Mouse (Mus musculus): ENCODE results near the gene Itga3. TPM values are rescaled to one million over a fixed set of nuclear protein-coding genes. Genes with fewer than 3 reads are reported as not detected.

Itga3 gene
- polyA plus RNA-seq, 1 experiment from 2014 or later, result 5.7 TPM

DNA sequence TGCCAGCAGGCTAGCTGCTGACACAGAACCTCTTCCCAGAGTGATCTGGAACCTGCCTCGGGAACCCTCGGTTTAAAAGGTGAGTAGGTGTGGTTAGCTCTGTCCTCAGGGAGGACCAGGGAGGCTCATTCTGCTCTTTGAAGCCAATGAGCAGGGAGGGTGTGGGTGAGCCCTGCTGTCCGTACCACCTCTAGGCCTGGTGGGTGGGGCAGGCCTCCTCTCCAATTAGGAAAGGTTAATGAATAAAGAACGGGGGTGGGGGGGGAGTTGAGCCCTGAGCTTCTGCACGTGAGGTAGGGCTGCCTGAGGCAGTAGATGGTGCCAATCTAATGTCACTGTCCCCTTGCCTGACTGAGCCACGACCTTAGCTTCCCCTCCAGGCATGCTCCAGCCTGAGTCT lies 43.7 kb downstream of the Itga3 start:
- H3K27me3 ChIP-seq (ENCODE audit: insufficient read depth, poor library complexity, severe bottlenecking), result peaks cover 10% of the 10 kb centered on the region; the same call in 1 of the 2 replicates
- no peaks in the 10 kb centered on the region for H3K9me3 ChIP-seq
- H3K4me1 ChIP-seq (replicated peaks), result peaks cover 26% of the 10 kb centered on the region
- WGBS, result 32% methylated on average over 6 of the region's 6 CpGs
- no peaks in the 10 kb centered on the region for H3K36me3 ChIP-seq
- H3K27ac ChIP-seq, result no peak overlapping the region
- H3K4me3 ChIP-seq, result no peak overlapping the region
- DNase-seq (ENCODE audit: low spot score), result no peak

DNA sequence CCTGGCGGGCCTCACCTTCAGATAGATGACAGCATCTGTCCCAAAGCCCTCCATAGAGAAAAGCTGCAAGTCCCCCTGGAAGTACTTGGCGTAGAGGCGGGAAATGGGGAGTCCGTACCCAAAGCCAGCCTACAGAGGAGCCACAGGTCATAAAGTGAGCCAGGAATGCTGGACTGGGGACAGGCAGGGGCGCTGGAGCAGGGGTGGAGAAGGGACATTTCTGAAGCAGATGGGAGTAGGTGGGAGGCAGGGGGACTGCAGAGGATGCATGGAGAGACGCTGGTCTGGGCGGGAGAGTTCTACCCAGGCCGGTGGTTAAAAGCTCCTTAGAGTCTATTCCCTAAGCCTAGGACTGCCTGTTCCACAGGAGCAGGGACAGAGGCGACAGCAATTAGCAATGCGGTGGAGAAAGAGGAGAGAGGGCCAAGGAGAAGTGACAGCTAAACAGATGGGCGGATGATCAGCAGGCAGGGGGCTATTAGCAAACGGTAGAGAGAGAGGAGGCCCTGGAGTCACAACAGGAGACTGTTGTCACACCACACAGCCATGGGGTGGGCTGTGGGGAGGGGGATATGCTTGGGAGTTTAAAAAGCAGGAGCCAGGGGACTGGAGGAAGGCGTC lies 48.6 kb downstream of the Itga3 start:
- DNase-seq (ENCODE audit: low spot score), result no peak
- Histone ChIP-seq H3K36me3 (peaks cover 35% of the 10 kb centered on the region), H3K27me3 (ENCODE audit: insufficient read depth, poor library complexity, severe bottlenecking) (0 out of 2 replicates have a peak, but pooled peaks cover 2% of the 10 kb centered on the region), H3K27ac (peak overlapping the region; percentile 50; the same call in 1 of the 2 replicates), H3K9me3 (no peaks in the 10 kb centered on the region), H3K4me1 (replicated peaks) (peaks cover 34% of the 10 kb centered on the region), H3K4me3 (no peak overlapping the region)
- 34% methylated on average over 13 of the region's 13 CpGs for WGBS

DNA sequence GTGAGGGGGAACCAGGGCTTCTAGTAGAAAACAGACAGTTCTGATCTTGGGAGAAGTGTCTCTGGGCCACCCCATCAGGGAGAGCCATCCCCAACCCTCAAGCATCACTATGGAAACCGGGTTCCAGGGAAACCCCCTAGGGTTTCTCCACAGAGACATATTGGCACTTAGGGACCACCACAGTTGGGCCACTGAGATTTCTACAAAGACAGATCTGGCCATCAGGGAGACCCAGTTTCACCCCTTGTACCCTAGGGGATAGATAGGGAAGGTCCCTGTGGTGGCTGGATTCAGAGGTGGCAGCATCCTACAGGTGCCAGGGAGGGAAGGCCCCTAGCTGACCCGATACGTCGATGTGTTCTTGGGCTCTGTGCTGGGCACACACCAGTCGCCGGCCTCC lies 49.8 kb downstream of the Itga3 start:
- Histone ChIP-seq H3K4me1 (replicated peaks) (peaks cover 34% of the 10 kb centered on the region), H3K9me3 (no peaks in the 10 kb centered on the region), H3K27ac (no peak overlapping the region), H3K27me3 (ENCODE audit: insufficient read depth, poor library complexity, severe bottlenecking) (no peaks in the 10 kb centered on the region), H3K36me3 (peaks cover 46% of the 10 kb centered on the region), H3K4me3 (no peak overlapping the region)
- WGBS, result 88% methylated on average over 6 of the region's 6 CpGs
- no peak for DNase-seq (ENCODE audit: low spot score)

DNA sequence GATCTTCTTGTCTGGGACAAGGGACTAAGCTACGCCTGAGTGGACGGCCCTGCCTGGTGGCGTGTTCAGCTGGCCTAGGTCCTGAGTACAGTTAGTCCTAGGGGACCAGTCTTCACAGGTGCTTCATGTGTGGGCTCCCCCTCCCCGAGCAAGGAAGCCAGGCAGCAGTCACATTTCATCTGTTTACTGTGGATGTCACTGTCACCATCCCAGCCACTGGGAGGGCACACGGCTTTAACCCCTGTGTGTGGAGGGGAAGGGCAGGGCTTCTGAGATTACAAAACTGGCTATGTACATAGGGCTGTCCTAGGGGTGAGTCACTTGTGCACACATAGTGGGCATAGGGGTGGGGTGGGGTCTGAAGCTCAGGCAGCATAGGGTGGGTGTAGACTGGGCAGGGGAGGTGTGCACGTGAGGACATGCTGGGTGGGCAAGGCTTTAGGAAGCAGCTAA lies 50.5 kb downstream of the Itga3 start:
- peaks cover 53% of the 10 kb centered on the region for H3K36me3 ChIP-seq
- no peak for DNase-seq (ENCODE audit: low spot score)
- no peak overlapping the region for H3K4me3 ChIP-seq
- no peak overlapping the region for H3K27ac ChIP-seq
- no peaks in the 10 kb centered on the region for H3K9me3 ChIP-seq
- peaks cover 34% of the 10 kb centered on the region for H3K4me1 ChIP-seq (replicated peaks)
- 78% methylated on average over 6 of the region's 6 CpGs for WGBS
- H3K27me3 ChIP-seq (ENCODE audit: insufficient read depth, poor library complexity, severe bottlenecking), result no peaks in the 10 kb centered on the region

DNA sequence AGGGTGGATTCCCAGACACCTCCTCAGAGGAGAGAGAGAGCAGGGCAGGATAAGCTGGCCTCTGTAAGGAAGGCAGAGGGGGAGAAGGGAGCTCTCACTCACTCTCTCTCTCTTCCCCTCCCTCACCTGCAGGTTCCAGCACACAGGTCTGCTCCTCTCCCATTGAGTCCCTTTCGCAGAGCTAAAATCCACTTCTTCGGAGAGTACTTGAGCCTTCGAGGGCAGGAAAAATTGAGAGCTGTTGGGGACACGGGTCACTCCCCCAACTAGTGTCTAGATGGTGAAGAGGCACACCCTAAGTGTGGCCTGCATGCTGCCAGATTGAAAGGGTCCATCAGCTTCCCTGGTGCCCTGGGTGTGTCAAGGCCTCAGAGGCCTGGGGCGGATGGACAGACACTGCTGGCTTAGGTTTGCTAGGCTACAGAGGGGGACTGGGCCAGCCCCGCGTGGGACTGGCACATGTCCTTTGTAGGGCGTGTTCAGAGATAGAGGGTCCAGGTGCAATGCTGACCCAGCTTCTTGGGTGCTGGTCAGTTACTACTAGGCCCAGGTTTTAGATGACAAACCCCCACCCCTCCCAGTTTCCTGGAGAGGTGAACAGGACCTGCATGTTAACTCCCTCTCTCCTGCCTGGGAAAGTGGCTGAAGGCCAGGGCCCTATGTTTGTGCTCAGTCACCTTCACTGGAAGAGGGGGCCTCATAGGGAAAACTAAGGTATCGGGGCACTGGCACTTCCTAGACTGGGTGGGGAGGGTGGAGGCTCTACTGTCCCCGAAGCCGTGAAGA lies 51.2 kb downstream of the Itga3 start:
- Histone ChIP-seq H3K4me3 (no peak overlapping the region), H3K36me3 (peaks cover 60% of the 10 kb centered on the region), H3K4me1 (replicated peaks) (peaks cover 34% of the 10 kb centered on the region), H3K9me3 (no peaks in the 10 kb centered on the region), H3K27me3 (ENCODE audit: insufficient read depth, poor library complexity, severe bottlenecking) (no peaks in the 10 kb centered on the region), H3K27ac (no peak overlapping the region)
- DNase-seq (ENCODE audit: low spot score), result no peak
- WGBS, result 87% methylated on average over 11 of the region's 11 CpGs

DNA sequence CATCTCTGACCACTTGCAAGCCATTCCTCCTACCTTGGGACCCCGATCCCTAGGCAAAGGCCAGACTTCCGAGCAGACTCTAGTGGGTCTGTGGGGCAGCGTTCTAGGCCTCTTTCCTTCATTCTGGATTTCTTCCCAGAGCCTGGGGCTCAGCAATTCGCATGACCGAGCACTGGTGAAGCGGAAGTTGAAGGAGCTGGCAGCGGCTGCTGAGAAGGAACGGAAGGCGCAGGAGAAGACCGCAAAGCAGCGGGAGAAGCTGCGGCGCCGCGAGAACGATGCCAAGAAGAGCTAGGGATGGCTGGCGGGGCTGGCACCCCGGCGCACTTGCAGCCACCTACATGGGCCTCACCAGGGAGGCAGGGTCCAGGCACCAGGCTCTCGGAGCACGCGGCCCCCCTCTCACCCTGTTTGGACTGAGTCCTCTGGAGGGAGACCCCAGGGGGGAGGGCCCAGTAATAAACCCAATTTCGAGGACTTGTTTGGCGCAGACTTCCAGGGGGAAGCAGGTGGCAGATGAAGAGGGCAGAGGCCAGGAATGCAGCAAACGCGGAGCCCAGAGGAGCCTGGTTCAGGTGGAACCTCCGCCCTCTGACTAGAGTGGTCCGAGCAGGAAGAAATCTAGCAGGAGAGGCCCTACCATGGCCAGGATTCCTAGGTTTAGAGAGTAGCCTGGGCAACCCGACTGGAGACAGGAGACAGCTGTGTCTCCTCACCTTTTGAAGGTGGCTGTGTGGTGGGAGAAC lies 52.0 kb downstream of the Itga3 start:
- DNase-seq (ENCODE audit: low spot score), result no peak
- Histone ChIP-seq H3K4me1 (replicated peaks) (peaks cover 34% of the 10 kb centered on the region), H3K9me3 (no peaks in the 10 kb centered on the region), H3K36me3 (peaks cover 68% of the 10 kb centered on the region), H3K27ac (no peak overlapping the region), H3K27me3 (ENCODE audit: insufficient read depth, poor library complexity, severe bottlenecking) (peaks cover 7% of the 10 kb centered on the region), H3K4me3 (no peak overlapping the region)
- 77% methylated on average over 29 of the region's 29 CpGs for WGBS

DNA sequence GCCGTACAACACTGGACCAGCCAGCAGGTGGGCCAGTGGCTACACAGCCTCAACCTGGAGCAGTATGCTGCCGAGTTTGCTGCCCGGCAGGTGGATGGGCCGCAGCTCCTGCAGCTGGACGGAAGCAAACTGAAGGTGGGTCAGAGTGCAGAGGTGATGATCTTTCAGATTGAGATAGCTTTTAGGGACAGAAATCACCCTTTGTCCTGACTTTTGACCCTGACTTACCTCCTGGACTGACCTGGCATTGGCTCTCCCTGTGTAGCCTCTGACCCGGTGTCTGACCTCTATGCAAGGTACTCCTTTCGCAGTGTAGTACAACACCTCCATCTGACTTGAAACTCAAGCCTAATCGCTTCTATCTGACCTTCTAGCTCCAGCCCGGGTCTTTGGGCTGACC lies 53.1 kb downstream of the Itga3 start:
- Histone ChIP-seq H3K36me3 (peaks cover 79% of the 10 kb centered on the region), H3K27ac (no peak overlapping the region), H3K9me3 (no peaks in the 10 kb centered on the region), H3K27me3 (ENCODE audit: insufficient read depth, poor library complexity, severe bottlenecking) (peaks cover 18% of the 10 kb centered on the region), H3K4me3 (no peak overlapping the region), H3K4me1 (replicated peaks) (peaks cover 31% of the 10 kb centered on the region)
- WGBS, result 95% methylated on average over 9 of the region's 9 CpGs
- no peak for DNase-seq (ENCODE audit: low spot score)

DNA sequence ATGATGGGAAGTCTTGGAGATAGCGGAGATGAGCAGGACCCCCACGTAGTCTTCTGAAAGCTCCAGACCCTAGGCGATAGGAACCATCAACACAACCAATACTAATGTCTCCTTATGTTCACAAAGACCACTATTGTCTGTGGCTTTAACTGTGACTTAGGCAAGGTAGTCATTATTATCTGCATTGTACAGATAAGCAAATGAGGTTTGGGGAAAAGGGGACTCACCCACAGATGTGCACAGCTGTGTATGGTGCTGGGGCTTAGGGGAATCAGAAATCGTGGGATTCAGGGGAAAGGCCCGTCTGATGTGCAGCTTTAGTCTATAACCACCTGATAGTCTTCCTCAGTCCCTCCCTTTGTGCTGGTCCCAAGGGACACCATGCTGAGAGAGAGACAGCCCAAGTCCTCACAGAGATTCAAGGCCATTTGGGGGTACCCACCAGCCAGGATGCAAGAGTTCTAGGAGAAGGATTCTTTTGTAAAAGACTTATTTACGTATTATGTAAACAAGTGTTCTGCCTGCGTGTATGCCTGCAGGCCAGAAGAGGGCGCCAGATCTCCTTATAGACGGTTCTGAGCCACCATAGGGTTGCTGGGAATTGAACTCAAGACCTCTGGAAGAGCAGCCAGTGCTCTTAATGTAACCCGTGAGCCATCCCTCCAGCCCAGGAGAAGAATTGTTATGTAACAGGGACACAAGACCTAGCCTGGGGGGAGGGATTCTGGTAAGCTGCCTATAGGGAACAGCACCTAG lies 54.2 kb downstream of the Itga3 start:
- H3K27me3 ChIP-seq (ENCODE audit: insufficient read depth, poor library complexity, severe bottlenecking), result peaks cover 23% of the 10 kb centered on the region
- WGBS, result 81% methylated on average over 10 of the region's 10 CpGs
- no peak for DNase-seq (ENCODE audit: low spot score)
- no peak overlapping the region for H3K27ac ChIP-seq
- peaks cover 89% of the 10 kb centered on the region for H3K36me3 ChIP-seq
- no peak overlapping the region for H3K4me3 ChIP-seq
- peaks cover 22% of the 10 kb centered on the region; the same call in 1 of the 2 replicates for H3K4me1 ChIP-seq (replicated peaks)
- H3K9me3 ChIP-seq, result no peaks in the 10 kb centered on the region

DNA sequence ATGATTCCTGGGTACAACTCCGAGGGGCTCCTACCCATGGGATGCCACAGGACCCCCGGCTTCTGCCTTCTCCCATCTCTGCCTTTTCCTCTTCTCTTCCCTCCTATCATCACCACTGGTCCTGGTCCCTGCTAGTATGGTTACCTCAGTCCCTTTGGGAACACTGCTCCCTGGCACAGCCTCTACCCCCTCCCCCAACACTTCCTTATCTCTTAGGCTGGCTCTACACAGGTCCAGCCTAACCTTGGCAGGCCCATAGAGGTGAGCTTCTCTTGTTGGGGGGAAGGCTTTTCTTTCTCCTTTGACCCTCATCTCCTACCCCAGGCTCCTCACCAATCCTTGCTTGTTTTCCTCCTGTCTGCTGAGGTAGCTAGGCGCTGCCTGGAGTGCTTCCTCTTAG lies 61.1 kb downstream of the Itga3 start:
- peaks cover 34% of the 10 kb centered on the region for H3K4me1 ChIP-seq (replicated peaks)
- peaks cover 23% of the 10 kb centered on the region for H3K27me3 ChIP-seq (ENCODE audit: insufficient read depth, poor library complexity, severe bottlenecking)
- WGBS, result 81% methylated on average over 3 of the region's 3 CpGs
- DNase-seq (ENCODE audit: low spot score), result no peak
- no peaks in the 10 kb centered on the region for H3K9me3 ChIP-seq
- no peak overlapping the region for H3K27ac ChIP-seq
- peaks cover 79% of the 10 kb centered on the region for H3K36me3 ChIP-seq
- no peak overlapping the region for H3K4me3 ChIP-seq

DNA sequence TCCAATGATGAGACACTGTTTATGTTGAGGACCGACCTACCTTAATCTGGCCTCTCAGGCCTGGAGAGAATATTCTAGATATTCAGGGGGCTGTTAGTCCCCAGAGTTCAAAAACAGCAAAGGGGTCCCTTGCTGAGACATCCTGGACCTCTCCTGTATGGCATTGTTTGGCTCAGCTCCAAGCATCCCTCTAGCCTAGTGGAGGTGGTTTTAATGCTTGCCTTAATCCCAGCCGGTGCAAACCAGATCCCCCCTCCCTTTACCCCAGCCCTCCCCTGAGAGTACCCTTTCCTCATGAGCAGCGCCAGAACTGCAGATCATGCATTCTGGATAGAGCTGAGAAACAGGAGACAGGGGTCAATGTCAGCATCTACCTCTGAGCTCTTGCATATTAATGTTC lies 64.1 kb downstream of the Itga3 start:
- DNase-seq (ENCODE audit: low spot score), result no peak
- 51% methylated on average over 3 of the region's 3 CpGs for WGBS

DNA sequence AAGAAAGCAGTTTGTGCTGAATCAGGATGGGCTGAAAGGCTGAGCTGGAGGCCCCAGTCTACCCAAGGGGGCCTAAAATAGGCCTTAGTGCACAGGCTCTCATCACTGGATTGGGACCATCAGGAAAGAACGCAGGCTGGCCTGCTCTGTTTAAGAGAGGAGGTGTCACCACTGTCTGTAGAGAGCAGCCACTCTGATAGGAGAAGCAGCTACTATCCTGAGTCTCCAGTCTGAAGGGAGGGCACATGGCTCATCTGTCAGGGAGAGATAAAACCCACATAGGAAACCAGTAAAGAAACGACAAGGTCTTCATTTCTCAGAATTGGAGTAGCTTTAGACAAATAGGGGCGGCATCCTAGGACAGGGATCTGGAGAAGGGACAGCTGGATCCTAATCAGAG lies 64.5 kb downstream of the Itga3 start:
- Histone ChIP-seq H3K4me1 (replicated peaks) (peaks cover 63% of the 10 kb centered on the region), H3K27me3 (ENCODE audit: insufficient read depth, poor library complexity, severe bottlenecking) (no peaks in the 10 kb centered on the region), H3K4me3 (peak overlapping the region; percentile 90), H3K9me3 (no peaks in the 10 kb centered on the region), H3K27ac (peak overlapping the region; percentile 96), H3K36me3 (peaks cover 46% of the 10 kb centered on the region)
- DNase-seq (ENCODE audit: low spot score), result no peak
- 70% methylated on average over 3 of the region's 3 CpGs for WGBS

More for the DNA sequence above, 64.1 kb downstream of the Itga3 start:
- Histone ChIP-seq H3K36me3 (peaks cover 50% of the 10 kb centered on the region), H3K4me1 (replicated peaks) (peaks cover 59% of the 10 kb centered on the region), H3K27me3 (ENCODE audit: insufficient read depth, poor library complexity, severe bottlenecking) (no peaks in the 10 kb centered on the region), H3K9me3 (no peaks in the 10 kb centered on the region), H3K4me3 (peak overlapping the region; percentile 90; the same call in 1 of the 2 replicates), H3K27ac (peak overlapping the region; percentile 62; the same call in 1 of the 2 replicates)

DNA sequence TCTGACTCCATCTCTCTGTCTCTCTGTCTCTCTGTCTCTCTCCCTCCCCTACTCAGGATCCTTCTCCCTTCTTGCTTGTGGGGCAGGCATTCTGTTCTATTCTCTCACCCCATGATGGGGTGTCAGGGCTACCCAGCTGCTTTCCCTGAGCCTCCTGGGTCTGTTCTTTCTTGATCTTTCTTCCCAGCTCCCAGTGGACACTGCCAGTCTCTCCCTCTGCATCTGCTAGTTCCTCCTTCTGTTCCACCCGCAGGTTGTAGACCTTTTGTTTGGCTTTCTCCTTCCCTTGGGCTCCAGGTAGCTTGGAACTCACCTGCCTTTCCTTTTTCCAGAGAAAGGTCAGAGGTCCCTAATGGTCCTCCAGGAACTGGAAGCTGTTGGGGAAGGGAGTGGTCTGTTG lies 65.2 kb downstream of the Itga3 start:
- Histone ChIP-seq H3K4me1 (replicated peaks) (peaks cover 69% of the 10 kb centered on the region), H3K9me3 (no peaks in the 10 kb centered on the region), H3K27me3 (ENCODE audit: insufficient read depth, poor library complexity, severe bottlenecking) (no peaks in the 10 kb centered on the region), H3K27ac (peak overlapping the region; percentile 96), H3K36me3 (peaks cover 40% of the 10 kb centered on the region), H3K4me3 (peak overlapping the region; percentile 90)
- WGBS, result 49% methylated on average over 1 of the region's 1 CpGs
- no peak for DNase-seq (ENCODE audit: low spot score)

Data from hindbrain, embryonic 10.5 days (tissue).